Mouse (Mus musculus) brain, embryonic 14.5 days (tissue): ENCODE results near the gene Nudt7.

ENCODE experiments used
- CTCF ChIP-seq: fragments of 200-500 bp; IDR thresholded peaks from 2 replicates; pipeline ENCODE4 v1.5.1; 2012; ENCODE audit warnings: inconsistent platforms, mild to moderate bottlenecking, moderate library complexity, borderline replicate concordance; ENCODE audit not compliant: insufficient read depth, insufficient read length; ENCODE audit errors: extremely low read depth
- POLR2A ChIP-seq: fragments of 200-500 bp; IDR thresholded peaks from 2 replicates; pipeline ENCODE4 v1.6.1; 2012; ENCODE audit warnings: mild to moderate bottlenecking, inconsistent platforms, borderline replicate concordance; ENCODE audit not compliant: poor library complexity, insufficient read depth, insufficient read length, severe bottlenecking; ENCODE audit errors: extremely low read depth

DNA sequence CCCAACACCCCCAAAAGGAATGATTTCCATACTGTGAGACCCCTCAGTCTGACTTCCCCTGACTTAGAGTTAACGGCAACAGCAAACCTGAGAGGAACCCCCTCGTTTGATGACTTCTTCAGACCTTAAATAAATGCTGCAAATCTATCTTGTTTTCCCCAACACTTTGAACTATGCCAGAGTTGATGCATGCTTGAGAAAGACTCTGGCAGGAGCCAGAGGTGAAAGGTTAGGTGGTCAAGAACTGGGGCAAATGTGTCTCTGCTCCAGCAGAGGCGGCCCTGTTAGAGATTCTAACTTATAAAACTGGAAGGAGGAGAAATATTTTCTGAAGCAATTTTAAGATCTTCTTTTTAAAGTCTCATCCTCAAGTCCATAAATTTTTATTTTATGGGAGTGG, 26.3 kb downstream of the Nudt7 start:
- TF ChIP-seq POLR2A (no peak), CTCF (no peak)
